Mouse (Mus musculus) embryonic facial prominence, embryonic 13.5 days (tissue): ENCODE results near the gene Sntb2. TPM values are rescaled to one million over a fixed set of nuclear protein-coding genes. Genes with fewer than 3 reads are reported as not detected.
A peak's percentile ranks its signal among the peaks of the same experiment; 100 is the strongest.

Source experiments
- ATAC-seq: fragments of 200-750 bp; cut with Nextera tagmentation; 2 replicates; pipeline ENCODE4 v1.8.0; 2017; ENCODE audit warnings: low read depth; ENCODE audit not compliant: insufficient number of reproducible peaks, insufficient read depth, low FRiP score, low TSS enrichment
- H3K27ac ChIP-seq: fragments of 300-500 bp; sonication (generic); 2 replicates; pipeline ENCODE4 v1.5.1; 2015; ENCODE audit warnings: moderate library complexity, mild to moderate bottlenecking, inconsistent platforms
- H3K27me3 ChIP-seq: fragments of 300-500 bp; sonication (generic); 2 replicates; pipeline ENCODE4 v1.6.1; 2015; ENCODE audit warnings: mild to moderate bottlenecking, inconsistent platforms
- H3K36me3 ChIP-seq: fragments of 300-500 bp; sonication (generic); 2 replicates; pipeline ENCODE4 v1.6.1; 2015; ENCODE audit warnings: mild to moderate bottlenecking, inconsistent platforms
- H3K4me1 ChIP-seq: fragments of 300-500 bp; sonication (generic); 2 replicates; pipeline ENCODE4 v1.6.1; 2015; ENCODE audit warnings: inconsistent platforms
- H3K4me2 ChIP-seq: fragments of 300-500 bp; sonication (generic); 2 replicates; pipeline ENCODE4 v1.6.1; 2015; ENCODE audit warnings: moderate library complexity, mild to moderate bottlenecking, inconsistent platforms
- H3K4me3 ChIP-seq: fragments of 300-500 bp; sonication (generic); 2 replicates; pipeline ENCODE4 v1.5.1; 2015; ENCODE audit warnings: mild to moderate bottlenecking, inconsistent platforms
- H3K9ac ChIP-seq: fragments of 300-500 bp; sonication (generic); 2 replicates; pipeline ENCODE4 v1.6.1; 2015; ENCODE audit warnings: mild to moderate bottlenecking, inconsistent platforms
- H3K9me3 ChIP-seq: fragments of 300-500 bp; sonication (generic); 2 replicates; pipeline ENCODE4 v1.6.1; 2016; ENCODE audit warnings: inconsistent platforms
- WGBS: fragments of 180-500 bp; shearing (Covaris S2); methylation state at CpG from one replicate; pipeline ENCODE4 v1.1.7; 2015; ENCODE audit warnings: mixed read lengths; 5-methylcytosine and 5-hydroxymethylcytosine counted together
- polyA plus RNA-seq: library from polyadenylated mRNA; unstranded; fragments of >200 nt; fragmentation: Nextera tagmentation; extraction: Ambion mirVana; gene quantifications from 2 replicates; pipeline ENCODE4 v1.2.1, GENCODE M21; 2015

Sntb2 gene
- 17.6 and 20.1 TPM in 2 replicates for polyA plus RNA-seq

- ATAC-seq = peak; percentile 74
- Histone ChIP-seq H3K4me1 (peaks cover 41% of the 10 kb centered on the region), H3K27ac (peak within 1 kb of the TSS; percentile 88), H3K36me3 (no peaks in the 10 kb centered on the region), H3K9ac (peak within 1 kb of the TSS; percentile 94), H3K27me3 (peaks cover 4% of the 10 kb centered on the region; the same call in 1 of the 2 replicates), H3K9me3 (no peaks in the 10 kb centered on the region), H3K4me3 (peak within 1 kb of the TSS; percentile 89), H3K4me2 (peak within 1 kb of the TSS; percentile 87)
- 1% methylated on average over 41 of the region's 41 CpGs for WGBS
Observed at GRCm38 (mm10) chr8:106935324-106935869, at the start of gene Sntb2. Sntb2 (plus strand) TSS chr8:106935750.

GRCm38 (mm10) chr8:106887336-106888189 is 48.0 kb upstream of the Sntb2 start:
- H3K4me1 ChIP-seq = peaks cover 13% of the 10 kb centered on the region
- no peak overlapping the region for H3K4me2 ChIP-seq
- peaks cover 43% of the 10 kb centered on the region for H3K36me3 ChIP-seq
- no peaks in the 10 kb centered on the region for H3K27me3 ChIP-seq
- no peak overlapping the region for H3K9ac ChIP-seq
- ATAC-seq = no peak
- H3K27ac ChIP-seq = no peak overlapping the region
- H3K9me3 ChIP-seq = no peaks in the 10 kb centered on the region
- WGBS = 46% methylated on average over 5 of the region's 5 CpGs
- no peak overlapping the region for H3K4me3 ChIP-seq

GRCm38 (mm10) chr8:106888803-106889202 is 46.7 kb upstream of the Sntb2 start:
- Histone ChIP-seq H3K4me1 (peaks cover 13% of the 10 kb centered on the region), H3K4me3 (no peak overlapping the region), H3K36me3 (peaks cover 31% of the 10 kb centered on the region), H3K9ac (no peak overlapping the region), H3K4me2 (no peak overlapping the region), H3K9me3 (no peaks in the 10 kb centered on the region), H3K27ac (no peak overlapping the region), H3K27me3 (no peaks in the 10 kb centered on the region)
- WGBS = 87% methylated on average over 3 of the region's 3 CpGs
- ATAC-seq = no peak

- ATAC-seq = no peak; the same call in 1 of the 2 replicates
- under 1% methylated on average over 15 of the region's 15 CpGs for WGBS
- H3K36me3 ChIP-seq = peaks cover 26% of the 10 kb centered on the region
Observed at GRCm38 (mm10) chr8:106892210-106892805, 43.2 kb upstream of the Sntb2 start.

GRCm38 (mm10) chr8:106892806-106893451 is 42.6 kb upstream of the Sntb2 start:
- H3K9ac ChIP-seq = peak overlapping the region; percentile 97
- peaks cover 31% of the 10 kb centered on the region for H3K36me3 ChIP-seq
- no peaks in the 10 kb centered on the region for H3K27me3 ChIP-seq
- ATAC-seq = peak; percentile 80
- peak overlapping the region; percentile 68 for H3K4me2 ChIP-seq
- H3K27ac ChIP-seq = peak overlapping the region; percentile 98
- peak overlapping the region; percentile 88 for H3K4me3 ChIP-seq
- peaks cover 29% of the 10 kb centered on the region for H3K4me1 ChIP-seq
- H3K9me3 ChIP-seq = no peaks in the 10 kb centered on the region
- WGBS = under 1% methylated on average over 54 of the region's 57 CpGs

More at GRCm38 (mm10) chr8:106892210-106892805, 43.2 kb upstream of the Sntb2 start:
- Histone ChIP-seq H3K4me2 (peak overlapping the region; percentile 68), H3K4me3 (peak overlapping the region; percentile 88), H3K4me1 (peaks cover 29% of the 10 kb centered on the region), H3K27me3 (no peaks in the 10 kb centered on the region), H3K27ac (peak overlapping the region; percentile 98), H3K9me3 (no peaks in the 10 kb centered on the region), H3K9ac (peak overlapping the region; percentile 97)

- Histone ChIP-seq H3K36me3 (peaks cover 38% of the 10 kb centered on the region), H3K4me1 (peaks cover 29% of the 10 kb centered on the region), H3K27ac (peak within 1 kb of the TSS; percentile 98), H3K4me2 (peak within 1 kb of the TSS; percentile 68), H3K4me3 (peak within 1 kb of the TSS; percentile 88), H3K9me3 (no peaks in the 10 kb centered on the region), H3K9ac (peak within 1 kb of the TSS; percentile 97), H3K27me3 (no peaks in the 10 kb centered on the region)
- under 1% methylated on average over 63 of the region's 63 CpGs for WGBS
- ATAC-seq = peak; percentile 90
Observed at GRCm38 (mm10) chr8:106893481-106894156, 41.9 kb upstream of the Sntb2 start, which contains the start of gene Utp4. Utp4 (plus strand) TSS chr8:106893636.

- no peak overlapping the region for H3K9ac ChIP-seq
- peaks cover 11% of the 10 kb centered on the region for H3K4me1 ChIP-seq
- no peaks in the 10 kb centered on the region for H3K27me3 ChIP-seq
- no peak overlapping the region for H3K4me3 ChIP-seq
- no peak overlapping the region for H3K27ac ChIP-seq
- H3K9me3 ChIP-seq = no peaks in the 10 kb centered on the region
- no peak overlapping the region for H3K4me2 ChIP-seq
- H3K36me3 ChIP-seq = peaks cover 96% of the 10 kb centered on the region
- ATAC-seq = no peak
- whole genome bisulfite sequencing = 85% methylated on average over 5 of the region's 5 CpGs
Observed at GRCm38 (mm10) chr8:106899473-106899872, 36.1 kb upstream of the Sntb2 start.

GRCm38 (mm10) chr8:106905727-106906480 is 29.6 kb upstream of the Sntb2 start:
- H3K4me1 ChIP-seq = no peaks in the 10 kb centered on the region
- H3K9ac ChIP-seq = no peak overlapping the region
- H3K27ac ChIP-seq = no peak overlapping the region
- H3K4me3 ChIP-seq = no peak overlapping the region
- peaks cover 88% of the 10 kb centered on the region for H3K36me3 ChIP-seq
- no peaks in the 10 kb centered on the region for H3K27me3 ChIP-seq
- H3K4me2 ChIP-seq = no peak overlapping the region
- no peak for ATAC-seq
- 93% methylated on average over 17 of the region's 17 CpGs for WGBS
- H3K9me3 ChIP-seq = no peaks in the 10 kb centered on the region

- Histone ChIP-seq H3K4me2 (no peak overlapping the region), H3K27ac (no peak overlapping the region), H3K4me1 (no peaks in the 10 kb centered on the region), H3K9me3 (no peaks in the 10 kb centered on the region), H3K4me3 (no peak overlapping the region), H3K36me3 (peaks cover 87% of the 10 kb centered on the region), H3K27me3 (no peaks in the 10 kb centered on the region), H3K9ac (no peak overlapping the region)
- 93% methylated on average over 6 of the region's 6 CpGs for WGBS
- ATAC-seq = no peak
Observed at GRCm38 (mm10) chr8:106906635-106907034, 28.9 kb upstream of the Sntb2 start.

GRCm38 (mm10) chr8:106907450-106907849 is 28.1 kb upstream of the Sntb2 start:
- no peak overlapping the region for H3K27ac ChIP-seq
- ATAC-seq = no peak
- no peak overlapping the region for H3K9ac ChIP-seq
- WGBS = 91% methylated on average over 6 of the region's 6 CpGs
- peaks cover 87% of the 10 kb centered on the region for H3K36me3 ChIP-seq
- H3K4me2 ChIP-seq = no peak overlapping the region
- H3K9me3 ChIP-seq = no peaks in the 10 kb centered on the region
- no peak overlapping the region for H3K4me3 ChIP-seq
- H3K27me3 ChIP-seq = no peaks in the 10 kb centered on the region
- H3K4me1 ChIP-seq = no peaks in the 10 kb centered on the region
